Mouse (Mus musculus) hindbrain, embryonic 14.5 days (tissue): ENCODE measurements around the gene Klhdc9. TPM values are rescaled to one million over a fixed set of nuclear protein-coding genes. Genes with fewer than 3 reads are reported as not detected.

Experiments used
- ATAC-seq: fragments of 200-750 bp; cut with Nextera tagmentation; 2 replicates; pipeline ENCODE4 v1.8.0; 2017; ENCODE audit warnings: moderate number of reproducible peaks, mild to moderate bottlenecking, moderate TSS enrichment, moderate library complexity; ENCODE audit not compliant: low FRiP score
- DNase-seq: peaks from one replicate; pipeline ENCODE4 v3.0.0-alpha.2; 2015; ENCODE audit warnings: low spot score
- H3K27ac ChIP-seq: fragments of 300-500 bp; sonication (generic); 2 replicates; pipeline ENCODE4 v1.5.1; 2014; ENCODE audit warnings: mild to moderate bottlenecking, moderate library complexity
- H3K27me3 ChIP-seq: fragments of 300-500 bp; sonication (generic); 2 replicates; pipeline ENCODE4 v1.6.1; 2014; ENCODE audit warnings: mild to moderate bottlenecking, low read length, mixed read lengths; ENCODE audit not compliant: control insufficient read depth, insufficient read depth
- H3K36me3 ChIP-seq: fragments of 300-500 bp; sonication (generic); replicated peaks from 2 replicates; pipeline ENCODE4 v1.6.1; 2014; ENCODE audit not compliant: control insufficient read depth, insufficient read depth
- H3K4me1 ChIP-seq: fragments of 300-500 bp; sonication (generic); replicated peaks from 2 replicates; pipeline ENCODE4 v1.6.1; 2014; ENCODE audit warnings: antibody characterized with exemption, low read length, mixed read lengths; ENCODE audit not compliant: control insufficient read depth, insufficient read depth
- H3K4me2 ChIP-seq: fragments of 300-500 bp; sonication (generic); replicated peaks from 2 replicates; pipeline ENCODE4 v1.6.1; 2014; ENCODE audit warnings: mild to moderate bottlenecking, moderate library complexity
- H3K4me3 ChIP-seq: fragments of 300-500 bp; sonication (generic); replicated peaks from 2 replicates; pipeline ENCODE4 v1.5.1; 2014; ENCODE audit warnings: mild to moderate bottlenecking, low read length
- H3K9ac ChIP-seq: fragments of 300-500 bp; sonication (generic); 2 replicates; pipeline ENCODE4 v1.6.1; 2014
- H3K9me3 ChIP-seq: fragments of 300-500 bp; sonication (generic); 2 replicates; pipeline ENCODE4 v1.6.1; 2016; ENCODE audit warnings: low read length; ENCODE audit not compliant: control insufficient read depth
- WGBS: fragments of 180-500 bp; shearing (Covaris S2); extraction: QIAGEN DNeasy Blood & Tissue Kit; methylation state at CpG from one replicate; pipeline ENCODE4 v1.1.7; 2014; 5-methylcytosine and 5-hydroxymethylcytosine counted together
- polyA plus RNA-seq: library from polyadenylated mRNA; unstranded; fragments of >200 nt; fragmentation: Nextera tagmentation; extraction: Ambion mirVana; gene quantifications from 2 replicates; pipeline ENCODE4 v1.2.1, GENCODE M21; 2014

Gene Klhdc9
- polyA plus RNA-seq: 2.6 and 3.9 TPM in 2 replicates

DNA sequence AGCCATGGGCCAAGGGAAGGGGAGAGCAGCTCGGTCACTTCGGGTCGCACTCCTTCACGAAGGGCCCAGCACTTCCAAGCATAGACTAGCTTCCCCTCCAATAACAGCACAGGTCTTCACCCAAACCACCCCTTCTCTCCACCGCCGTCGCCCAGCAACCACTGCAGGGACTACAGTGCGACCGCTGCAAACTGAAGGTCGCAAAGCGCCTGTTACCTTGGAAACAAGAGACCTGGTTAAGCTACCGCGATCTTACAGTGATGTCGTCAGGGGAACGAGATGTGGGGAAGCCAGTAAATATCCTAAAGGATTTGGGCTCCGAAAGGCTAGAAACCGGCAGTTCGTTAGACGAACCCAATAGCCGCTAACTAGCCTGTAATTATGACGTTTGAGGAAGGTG lies at the start of gene Klhdc9:
Klhdc9 (minus strand) TSS at position 143 of the 400 bp plus-strand sequence.
- H3K4me2 ChIP-seq: peak within 1 kb of the TSS; percentile 85
- WGBS: under 1% methylated on average over 21 of the region's 21 CpGs

DNA sequence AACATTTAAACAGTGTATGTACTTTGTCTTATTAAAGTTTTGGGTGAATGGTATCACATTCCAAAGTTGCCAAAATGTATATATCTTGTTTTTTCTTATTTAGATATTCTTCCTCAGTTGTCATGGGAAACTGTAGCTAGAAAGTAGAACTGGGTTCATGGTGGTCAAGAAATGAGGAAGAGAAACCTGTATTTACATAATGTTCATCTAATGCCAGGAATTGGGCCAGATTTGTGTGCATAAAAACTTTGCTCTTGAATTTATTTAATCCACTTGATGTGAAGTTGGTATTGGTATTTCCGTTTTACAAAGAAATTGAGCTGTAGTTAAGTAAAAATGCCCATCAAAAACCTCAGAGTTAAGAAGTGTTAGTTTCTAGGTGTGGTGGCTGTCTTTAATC lies 49.6 kb upstream of the Klhdc9 start:
- Histone ChIP-seq H3K4me1 (peaks cover 12% of the 10 kb centered on the region), H3K27ac (no peak overlapping the region), H3K4me2 (no peak overlapping the region), H3K27me3 (peaks cover 21% of the 10 kb centered on the region), H3K9ac (no peak overlapping the region), H3K9me3 (no peaks in the 10 kb centered on the region), H3K4me3 (peak overlapping the region; percentile 88; the same call in 1 of the 2 replicates), H3K36me3 (peaks cover 1% of the 10 kb centered on the region)
- no peak for ATAC-seq
- no peak for DNase-seq
- 90% methylated on average over 1 of the region's 1 CpGs for WGBS

More for the DNA sequence above, at the start of gene Klhdc9:
- Histone ChIP-seq H3K4me3 (peak within 1 kb of the TSS; percentile 44), H3K27ac (peak within 1 kb of the TSS; percentile 83), H3K9ac (peak within 1 kb of the TSS; percentile 72), H3K27me3 (no peaks in the 10 kb centered on the region), H3K9me3 (no peaks in the 10 kb centered on the region), H3K4me1 (peaks cover 11% of the 10 kb centered on the region), H3K36me3 (peaks cover 32% of the 10 kb centered on the region)
- DNase-seq (peak; percentile 97), ATAC-seq (peak; percentile 95)

DNA sequence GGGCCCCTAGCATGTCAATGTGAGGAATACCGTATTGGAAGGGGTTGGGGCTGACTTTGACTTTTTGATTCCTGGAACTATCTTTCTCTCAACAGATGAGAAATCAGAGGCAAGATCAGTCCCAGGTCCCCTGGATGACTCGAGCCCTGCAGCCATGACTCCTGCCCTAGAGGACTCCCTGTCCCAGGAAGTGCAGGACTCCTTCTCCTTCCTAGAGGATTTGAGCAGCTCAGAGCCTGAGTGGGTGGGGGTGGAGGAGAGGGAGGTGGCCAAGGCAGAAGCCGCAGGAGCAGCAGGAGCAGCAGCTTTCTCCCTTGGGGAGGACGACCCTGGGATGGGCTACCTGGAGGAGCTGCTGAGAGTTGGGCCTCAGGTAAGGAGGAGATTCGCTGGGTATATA lies 46.7 kb upstream of the Klhdc9 start:
- no peak for ATAC-seq
- no peak for DNase-seq
- Histone ChIP-seq H3K9me3 (no peaks in the 10 kb centered on the region), H3K4me2 (no peak overlapping the region), H3K27ac (no peak overlapping the region), H3K4me3 (no peak overlapping the region), H3K9ac (no peak overlapping the region), H3K27me3 (peaks cover 21% of the 10 kb centered on the region), H3K36me3 (no peaks in the 10 kb centered on the region), H3K4me1 (no peaks in the 10 kb centered on the region)
- 83% methylated on average over 5 of the region's 5 CpGs for WGBS

GRCm38 (mm10) chr1:171402991-171403390 lies 42.4 kb upstream of the Klhdc9 start:
- H3K4me2 ChIP-seq: no peak overlapping the region
- H3K9ac ChIP-seq: no peak overlapping the region
- no peak for DNase-seq
- WGBS: 93% methylated on average over 9 of the region's 9 CpGs
- H3K36me3 ChIP-seq: no peaks in the 10 kb centered on the region
- no peak overlapping the region for H3K27ac ChIP-seq
- no peak for ATAC-seq
- no peak overlapping the region for H3K4me3 ChIP-seq
- peaks cover 6% of the 10 kb centered on the region; the same call in 1 of the 2 replicates for H3K27me3 ChIP-seq
- H3K4me1 ChIP-seq: no peaks in the 10 kb centered on the region
- H3K9me3 ChIP-seq: no peaks in the 10 kb centered on the region

DNA sequence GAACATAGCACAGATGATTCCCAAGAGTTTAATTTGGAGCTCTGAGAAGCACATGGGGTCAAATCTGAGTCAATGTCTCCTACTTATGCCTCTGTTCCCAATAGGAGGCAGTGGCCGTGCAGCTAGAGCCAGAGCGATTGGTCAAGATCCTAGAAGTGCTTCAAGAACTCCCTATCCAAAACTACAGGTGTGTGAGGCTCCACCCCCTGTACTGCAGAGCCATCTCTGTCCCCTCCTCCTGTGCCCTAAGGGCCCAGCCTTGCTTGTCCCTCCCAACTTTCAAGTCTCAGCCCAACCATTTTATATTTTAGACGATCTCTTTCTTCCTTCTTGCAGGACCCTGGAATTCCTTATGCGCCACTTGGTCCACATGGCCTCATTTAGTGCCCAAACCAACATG lies 41.2 kb upstream of the Klhdc9 start:
- WGBS: 91% methylated on average over 4 of the region's 4 CpGs
- Histone ChIP-seq H3K36me3 (no peaks in the 10 kb centered on the region), H3K4me1 (no peaks in the 10 kb centered on the region), H3K4me2 (no peak overlapping the region), H3K9ac (no peak overlapping the region), H3K4me3 (no peak overlapping the region), H3K27me3 (no peaks in the 10 kb centered on the region; the same call in 1 of the 2 replicates), H3K9me3 (no peaks in the 10 kb centered on the region), H3K27ac (no peak overlapping the region)
- no peak for ATAC-seq
- DNase-seq: no peak

DNA sequence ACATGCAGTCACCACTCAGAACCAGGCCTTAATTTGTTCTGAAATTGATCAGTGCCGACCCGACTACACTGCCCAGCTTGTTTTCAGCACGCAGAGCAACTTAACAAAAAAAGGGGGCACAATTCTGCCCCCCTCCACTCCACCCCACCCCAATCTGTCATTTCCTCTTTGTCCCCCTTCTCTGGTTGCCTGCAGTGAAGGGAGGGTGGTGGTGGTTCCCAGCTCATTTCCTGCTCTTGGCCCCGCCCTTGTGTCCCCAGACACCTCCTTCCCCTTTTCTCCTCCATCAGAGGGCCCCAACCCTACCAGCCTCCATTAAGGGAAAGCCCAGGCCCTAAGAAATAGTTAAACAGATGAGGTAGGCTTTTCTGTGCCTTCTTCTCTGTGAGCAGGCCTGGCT lies 29.5 kb upstream of the Klhdc9 start:
- no peak overlapping the region for H3K9ac ChIP-seq
- no peaks in the 10 kb centered on the region for H3K9me3 ChIP-seq
- H3K36me3 ChIP-seq: no peaks in the 10 kb centered on the region
- DNase-seq (no peak), ATAC-seq (no peak)
- H3K4me3 ChIP-seq: no peak overlapping the region
- H3K27me3 ChIP-seq: no peaks in the 10 kb centered on the region
- 89% methylated on average over 4 of the region's 4 CpGs for WGBS
- H3K4me2 ChIP-seq: no peak overlapping the region
- no peaks in the 10 kb centered on the region for H3K4me1 ChIP-seq
- no peak overlapping the region for H3K27ac ChIP-seq

- no peak within 1 kb of the TSS for H3K4me2 ChIP-seq
- no peaks in the 10 kb centered on the region for H3K27me3 ChIP-seq
- WGBS: 82% methylated on average over 15 of the region's 15 CpGs
- DNase-seq: no peak
- no peaks in the 10 kb centered on the region for H3K9me3 ChIP-seq
- H3K9ac ChIP-seq: no peak within 1 kb of the TSS
- H3K4me3 ChIP-seq: no peak within 1 kb of the TSS
- H3K4me1 ChIP-seq: no peaks in the 10 kb centered on the region
- no peak for ATAC-seq
- H3K36me3 ChIP-seq: no peaks in the 10 kb centered on the region
- no peak within 1 kb of the TSS for H3K27ac ChIP-seq
Measured at GRCm38 (mm10) chr1:171388376-171389102, 27.9 kb upstream of the Klhdc9 start, which contains the start of gene Arhgap30. Gene Arhgap30 (plus strand): TSS chr1:171388954.

GRCm38 (mm10) chr1:171387099-171387498 lies 26.5 kb upstream of the Klhdc9 start:
- no peak overlapping the region for H3K4me2 ChIP-seq
- DNase-seq (no peak), ATAC-seq (no peak)
- no peaks in the 10 kb centered on the region for H3K36me3 ChIP-seq
- no peak overlapping the region for H3K4me3 ChIP-seq
- 21% methylated on average over 6 of the region's 6 CpGs for whole genome bisulfite sequencing
- no peak overlapping the region for H3K9ac ChIP-seq
- no peaks in the 10 kb centered on the region for H3K27me3 ChIP-seq
- no peaks in the 10 kb centered on the region for H3K4me1 ChIP-seq
- no peak overlapping the region for H3K27ac ChIP-seq
- no peaks in the 10 kb centered on the region for H3K9me3 ChIP-seq

DNA sequence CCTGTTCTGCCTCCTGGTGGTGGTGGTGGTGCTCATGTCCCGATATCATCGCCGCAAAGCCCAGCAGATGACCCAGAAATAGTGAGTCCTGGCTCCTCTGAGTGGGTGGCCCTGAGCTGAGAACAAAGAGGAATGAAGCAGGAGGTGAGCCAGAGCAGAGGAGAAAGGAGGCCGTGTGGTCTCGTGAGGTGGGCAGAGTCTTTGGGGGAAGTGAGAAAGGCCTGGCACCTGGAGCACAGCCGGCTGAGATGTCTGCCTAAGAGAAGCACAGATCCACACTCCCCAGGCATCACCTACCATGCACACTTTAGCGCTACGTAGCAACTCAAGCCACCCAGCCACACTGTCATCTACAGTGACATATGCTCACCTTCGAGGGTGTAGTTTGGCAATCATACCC lies 24.6 kb upstream of the Klhdc9 start:
- DNase-seq (no peak), ATAC-seq (no peak)
- no peak overlapping the region for H3K4me3 ChIP-seq
- no peak overlapping the region for H3K27ac ChIP-seq
- no peak overlapping the region for H3K9ac ChIP-seq
- H3K36me3 ChIP-seq: no peaks in the 10 kb centered on the region
- H3K9me3 ChIP-seq: no peaks in the 10 kb centered on the region
- 0 out of 2 replicates have a peak, but pooled peaks cover 1% of the 10 kb centered on the region for H3K4me1 ChIP-seq
- H3K27me3 ChIP-seq: 0 out of 2 replicates have a peak, but pooled peaks cover 5% of the 10 kb centered on the region
- 68% methylated on average over 9 of the region's 9 CpGs for WGBS
- no peak overlapping the region for H3K4me2 ChIP-seq
